Mouse (Mus musculus) kidney, embryonic 14.5 days (tissue): Measurements from ENCODE around the gene Sos1. TPM values are rescaled to one million over a fixed set of nuclear protein-coding genes. Genes with fewer than 3 reads are reported as not detected.

Source experiments
- polyA plus RNA-seq: library from polyadenylated mRNA; unstranded; fragments of >200 nt; fragmentation: Nextera tagmentation; extraction: Ambion mirVana; gene quantifications from 2 replicates; pipeline ENCODE4 v1.2.1, GENCODE M21; 2014

The Sos1 gene
- polyA plus RNA-seq, 1 experiment from 2014 or later = 9.2 TPM

Other genes starting within 250 kb of the Sos1 start
- gene Morn2, start 190.2 kb downstream of the Sos1 start, polyA plus RNA-seq = 31.4 and 31.6 TPM in 2 replicates
- 10.0 and 17.4 TPM in 2 replicates for gene Dhx57, start 190.0 kb downstream of the Sos1 start, polyA plus RNA-seq
- gene Arhgef33, start 173.0 kb downstream of the Sos1 start, polyA plus RNA-seq = 1.3 and 2.2 TPM in 2 replicates
- 1.1 and 2.1 TPM in 2 replicates for gene Gm10190, start 106.9 kb downstream of the Sos1 start, polyA plus RNA-seq
- 0.39 and 0.49 TPM in 2 replicates for gene Cdkl4, start 97.4 kb upstream of the Sos1 start, polyA plus RNA-seq
- gene Map4k3, start 248.0 kb upstream of the Sos1 start, polyA plus RNA-seq = 21.4 and 36.5 TPM in 2 replicates